Mouse (Mus musculus): ENCODE data around the gene Maml2. TPM values are rescaled to one million over a fixed set of nuclear protein-coding genes. Genes with fewer than 3 reads are reported as not detected.

Gene Maml2
- total RNA-seq, 2 experiments from 2014 or later, result 26.1 to 34.6 TPM

DNA sequence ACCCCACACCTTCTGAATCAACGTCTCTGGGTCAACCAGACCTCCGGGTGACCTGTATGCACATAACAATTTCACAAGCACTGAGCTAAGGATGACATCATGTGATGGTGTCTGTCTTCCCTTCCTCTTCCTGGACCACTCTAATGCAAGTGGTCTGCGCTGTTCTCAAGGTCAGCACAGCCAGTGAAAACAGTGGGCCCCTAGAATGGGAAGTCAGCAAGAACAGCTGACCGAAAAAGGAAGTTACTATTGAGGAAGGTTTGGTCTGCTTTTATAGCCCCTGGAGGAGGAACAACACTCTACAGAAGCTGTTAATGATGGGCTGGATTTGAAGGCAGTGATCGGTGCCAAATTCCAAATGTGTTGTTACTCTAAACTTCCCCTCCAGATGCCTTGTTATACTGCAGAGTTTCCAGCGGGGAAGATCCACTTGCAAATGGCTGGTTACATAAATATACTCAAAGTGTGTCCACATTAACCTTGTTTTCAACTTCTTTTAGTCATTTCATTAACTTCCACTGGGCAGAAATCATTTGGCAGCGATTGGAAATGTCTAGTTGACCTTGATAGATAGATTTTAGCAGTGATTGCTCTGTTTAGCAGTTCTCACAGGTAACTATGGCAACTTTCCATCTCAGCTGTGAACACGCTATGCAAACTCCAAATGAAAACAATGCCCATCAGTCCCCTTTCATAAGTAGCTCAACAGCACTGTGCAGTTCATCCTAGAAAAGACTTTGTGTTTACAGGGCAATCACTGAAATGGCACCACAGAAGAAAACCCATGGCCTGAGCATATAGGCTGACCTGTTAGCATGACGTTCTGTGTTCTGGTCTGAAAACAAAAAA, 289.6 kb downstream of the Maml2 start:
- DNase-seq (ENCODE audit: low spot score in 2 of 2), result peak in 1 of 2 experiments; percentile 56
- TF ChIP-seq CTCF (conservative IDR thresholded peaks at IDR 0.05), result peak; percentile 39
- no peak overlapping the region for H3K4me3 ChIP-seq
- peak overlapping the region; percentile 76 for H3K27ac ChIP-seq

DNA sequence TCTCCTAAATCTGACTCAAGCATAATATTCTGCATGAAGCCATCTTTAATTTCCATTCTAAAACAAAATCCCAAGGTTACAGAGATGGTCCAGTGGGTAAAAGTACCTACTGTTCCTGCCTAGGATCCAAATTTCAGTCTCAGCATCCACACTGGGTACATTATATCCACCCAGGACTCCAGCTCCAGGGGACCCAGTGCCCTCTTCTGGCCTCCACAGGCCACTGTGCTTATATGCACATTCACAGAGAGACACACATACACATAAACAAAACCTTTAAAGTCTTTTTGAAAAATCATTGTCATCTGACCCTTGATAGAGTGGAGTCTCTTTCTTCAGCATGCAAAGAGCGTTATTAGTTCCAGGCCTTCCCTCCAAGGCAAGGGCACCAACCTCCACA, 291.0 kb downstream of the Maml2 start:
- TF ChIP-seq CTCF (conservative IDR thresholded peaks at IDR 0.05), result peak; percentile 39
- Histone ChIP-seq H3K4me3 (no peak overlapping the region), H3K27ac (no peak overlapping the region)
- no peak for DNase-seq (ENCODE audit: low spot score in 2 of 2)

DNA sequence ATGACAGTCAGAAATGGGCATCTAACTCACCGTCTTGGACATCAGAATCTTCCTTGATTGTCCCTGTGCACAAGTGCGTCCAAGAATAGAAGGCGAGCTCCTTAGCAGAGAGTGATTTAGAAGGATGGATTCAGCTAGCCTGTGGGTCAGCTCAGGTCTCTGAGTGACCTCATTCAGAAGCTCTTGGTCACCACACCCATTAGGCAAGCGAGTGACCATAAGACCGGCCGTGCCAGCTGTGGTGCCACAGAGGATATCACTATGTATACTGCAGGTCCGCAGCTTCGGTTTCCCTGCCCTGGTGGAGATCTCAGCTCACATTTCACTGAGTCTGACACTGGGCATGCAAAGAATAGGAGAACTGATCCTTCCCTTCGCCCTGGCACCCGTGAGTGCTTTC, 294.9 kb downstream of the Maml2 start:
- DNase-seq (ENCODE audit: low spot score in 2 of 2), result no peak
- Histone ChIP-seq H3K4me3 (no peak overlapping the region), H3K27ac (peak overlapping the region; percentile 21; the same call in 1 of the 2 replicates)
- TF ChIP-seq CTCF (conservative IDR thresholded peaks at IDR 0.05), result no peak

DNA sequence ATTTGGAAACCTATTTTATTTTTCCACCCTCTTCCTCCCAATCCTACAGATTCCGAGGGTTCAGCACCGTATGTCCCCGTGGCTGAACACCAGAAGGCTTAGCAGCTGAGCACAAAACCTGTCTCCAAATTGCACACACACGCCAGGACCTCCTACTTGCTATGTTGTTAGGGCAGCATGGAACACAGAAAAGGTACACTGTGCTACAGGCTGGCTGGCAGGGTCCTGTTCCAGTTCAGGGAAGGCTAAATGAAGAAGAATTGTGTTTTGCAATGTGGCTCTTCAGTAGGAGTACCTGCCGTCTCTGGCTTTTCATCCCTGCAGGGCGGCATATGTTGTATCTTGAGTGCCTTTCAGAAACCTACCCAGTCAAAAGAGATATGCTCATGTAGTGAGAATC, 300.0 kb downstream of the Maml2 start:
- TF ChIP-seq CTCF (conservative IDR thresholded peaks at IDR 0.05), result no peak
- peak overlapping the region; percentile 93 for H3K27ac ChIP-seq
- peak; percentile 75 to 77 for DNase-seq (ENCODE audit: low spot score in 2 of 2)
- no peak overlapping the region for H3K4me3 ChIP-seq

DNA sequence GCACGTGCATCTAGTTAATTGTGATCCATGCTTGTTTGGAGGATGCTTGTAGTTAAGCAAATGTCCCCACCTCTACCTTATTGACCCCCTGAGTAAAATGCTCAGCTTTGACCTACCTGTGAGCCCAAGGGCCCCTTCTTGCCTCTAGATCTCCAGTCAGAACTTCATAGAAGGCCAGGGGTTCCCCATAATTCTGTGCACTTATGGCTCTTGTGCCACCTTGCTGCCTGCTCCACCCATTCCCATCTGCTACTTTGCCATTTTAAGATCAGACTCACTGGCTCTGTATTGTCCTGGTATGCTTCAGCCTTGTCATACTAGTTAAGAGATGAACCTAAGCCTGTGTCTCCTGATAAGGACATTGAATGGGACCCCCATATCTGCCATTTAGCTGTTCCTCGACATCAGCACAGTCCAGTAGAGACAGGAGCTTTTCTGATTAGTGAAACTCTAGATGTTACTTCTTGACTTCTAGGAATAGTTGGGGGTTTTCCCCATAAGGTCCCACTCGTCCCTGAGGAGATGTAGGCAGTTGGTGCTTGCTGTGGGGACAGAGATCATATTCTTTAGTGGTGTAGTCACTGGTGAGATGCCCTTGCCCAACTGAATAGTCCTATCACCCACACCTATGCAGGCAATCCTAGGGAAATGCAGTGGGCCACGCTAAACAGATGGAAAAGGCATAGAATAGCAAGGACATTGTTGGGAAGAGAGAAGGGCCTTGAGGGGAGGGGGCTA, 301.0 kb downstream of the Maml2 start:
- peak overlapping the region; percentile 93 for H3K27ac ChIP-seq
- no peak for TF ChIP-seq CTCF (conservative IDR thresholded peaks at IDR 0.05)
- no peak overlapping the region for H3K4me3 ChIP-seq
- DNase-seq (ENCODE audit: low spot score in 2 of 2), result no peak

DNA sequence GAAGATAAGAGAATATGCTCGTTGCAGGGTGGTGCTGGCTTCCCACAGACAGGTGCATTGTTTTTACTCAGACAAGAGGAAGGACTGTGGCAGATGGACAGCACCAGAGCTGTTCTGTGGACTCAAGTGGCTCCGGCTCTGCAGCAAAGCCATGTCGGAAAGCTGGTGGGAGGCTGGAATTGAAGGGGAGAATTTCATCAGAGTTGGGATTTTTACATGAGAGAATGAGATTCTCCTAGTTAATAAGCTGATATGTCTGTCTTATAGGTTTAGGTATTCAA, 301.5 kb downstream of the Maml2 start:
- Histone ChIP-seq H3K4me3 (no peak overlapping the region), H3K27ac (peak overlapping the region; percentile 93)
- TF ChIP-seq CTCF (conservative IDR thresholded peaks at IDR 0.05), result no peak
- no peak for DNase-seq (ENCODE audit: low spot score in 2 of 2)

DNA sequence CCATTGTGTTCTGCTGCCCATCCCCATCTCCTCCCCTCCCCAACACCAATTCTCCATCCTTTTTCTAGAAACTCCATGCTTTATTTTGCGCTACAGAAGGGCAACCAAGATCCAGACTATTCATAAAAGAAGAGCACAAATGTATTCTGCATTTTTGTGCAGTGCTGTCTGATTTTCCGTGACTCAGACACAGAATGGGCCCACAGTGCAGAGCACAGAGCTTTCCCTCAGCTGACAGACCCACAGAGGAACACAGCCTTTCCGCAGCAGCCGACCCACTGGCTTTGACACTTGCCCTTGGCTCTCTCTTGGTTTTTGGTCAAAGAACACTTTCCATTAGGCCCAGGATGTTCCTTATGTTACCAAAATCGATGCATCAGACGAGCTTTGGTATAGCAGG, 302.0 kb downstream of the Maml2 start:
- H3K4me3 ChIP-seq, result no peak overlapping the region
- peak overlapping the region; percentile 93 for H3K27ac ChIP-seq
- DNase-seq (ENCODE audit: low spot score in 2 of 2), result no peak
- TF ChIP-seq CTCF (conservative IDR thresholded peaks at IDR 0.05), result no peak

DNA sequence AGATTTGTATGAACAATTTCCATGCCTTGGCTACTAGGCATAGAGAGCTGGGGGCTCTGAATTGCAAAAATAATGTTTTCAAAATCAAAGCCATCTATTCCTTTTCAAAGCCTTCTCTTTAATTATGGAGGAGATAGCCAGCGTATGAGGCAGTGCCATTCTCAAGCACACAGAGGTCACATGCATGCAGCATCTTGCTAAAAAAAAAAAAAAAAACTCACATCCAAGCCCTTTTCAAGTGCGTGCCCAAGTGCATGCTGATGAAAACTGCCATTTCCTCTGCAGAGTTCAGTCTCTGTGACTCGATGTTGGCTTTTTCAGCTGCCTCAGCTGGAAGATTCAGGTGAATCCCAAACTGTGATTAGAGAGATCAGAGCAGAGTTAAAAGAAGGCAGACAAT, 304.0 kb downstream of the Maml2 start:
- DNase-seq (ENCODE audit: low spot score in 2 of 2), result no peak
- Histone ChIP-seq H3K27ac (peak overlapping the region; percentile 93; the same call in 1 of the 2 replicates), H3K4me3 (no peak overlapping the region)
- no peak for TF ChIP-seq CTCF (conservative IDR thresholded peaks at IDR 0.05)

DNA sequence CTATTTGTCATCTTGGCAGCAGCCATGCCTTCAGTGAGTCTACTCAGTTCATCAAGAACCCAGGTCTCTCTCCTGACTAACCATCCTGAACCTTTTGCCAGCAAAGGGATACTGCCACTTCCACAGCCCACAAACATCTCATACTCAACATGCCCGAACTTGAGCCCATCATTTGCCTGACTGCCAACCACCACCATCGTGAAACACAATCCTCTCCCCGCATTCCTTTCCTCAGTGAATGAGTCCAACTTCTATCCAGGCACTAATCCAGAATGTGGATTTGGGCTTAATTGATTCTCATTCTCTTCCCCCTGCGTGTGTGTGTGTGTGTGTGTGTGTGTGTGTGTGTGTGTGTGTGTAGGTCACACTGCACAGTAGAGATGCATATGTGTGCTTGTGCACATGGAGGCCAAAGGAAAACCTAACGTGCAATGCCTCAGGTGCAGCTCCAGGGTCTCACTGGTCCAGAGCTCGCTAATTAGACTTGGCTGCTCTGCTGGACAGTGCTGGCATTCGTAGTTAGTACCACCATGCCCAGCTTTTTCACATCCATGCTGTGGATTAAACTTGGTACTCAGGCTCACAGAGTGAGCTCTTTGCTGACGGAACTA, 305.9 kb downstream of the Maml2 start:
- DNase-seq (ENCODE audit: low spot score in 2 of 2), result no peak
- Histone ChIP-seq H3K27ac (peak overlapping the region; percentile 49), H3K4me3 (no peak overlapping the region)
- no peak for TF ChIP-seq CTCF (conservative IDR thresholded peaks at IDR 0.05)

DNA sequence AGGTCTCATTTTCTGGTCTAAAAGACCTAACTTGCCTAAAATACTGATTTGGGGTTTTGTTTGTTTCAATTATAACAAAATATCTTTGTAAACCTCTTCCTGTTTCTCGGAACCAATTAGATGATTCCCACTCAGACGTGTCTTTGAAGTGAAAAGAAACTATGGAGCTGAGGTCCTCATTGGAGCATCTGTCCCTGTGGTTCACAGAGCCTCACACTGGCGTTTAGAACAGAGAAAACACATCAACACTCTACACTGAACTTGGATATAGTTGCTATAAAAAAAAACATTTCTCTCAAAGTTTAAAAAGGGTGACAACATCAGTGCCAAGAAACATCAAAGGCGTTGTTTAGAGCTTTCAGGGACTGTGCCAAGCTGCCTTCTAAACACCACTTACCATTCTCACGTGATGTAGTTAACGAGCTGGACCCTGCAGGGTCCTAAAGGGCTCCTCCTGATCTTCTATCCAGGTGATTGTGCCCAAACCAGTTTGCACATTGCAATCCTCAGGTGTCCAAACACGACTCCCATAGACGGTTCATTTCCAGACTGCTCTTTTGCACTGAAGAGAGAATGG, 309.9 kb downstream of the Maml2 start:
- Histone ChIP-seq H3K27ac (peak overlapping the region; percentile 51), H3K4me3 (no peak overlapping the region)
- no peak for TF ChIP-seq CTCF (conservative IDR thresholded peaks at IDR 0.05)
- DNase-seq (ENCODE audit: low spot score in 2 of 2), result no peak

DNA sequence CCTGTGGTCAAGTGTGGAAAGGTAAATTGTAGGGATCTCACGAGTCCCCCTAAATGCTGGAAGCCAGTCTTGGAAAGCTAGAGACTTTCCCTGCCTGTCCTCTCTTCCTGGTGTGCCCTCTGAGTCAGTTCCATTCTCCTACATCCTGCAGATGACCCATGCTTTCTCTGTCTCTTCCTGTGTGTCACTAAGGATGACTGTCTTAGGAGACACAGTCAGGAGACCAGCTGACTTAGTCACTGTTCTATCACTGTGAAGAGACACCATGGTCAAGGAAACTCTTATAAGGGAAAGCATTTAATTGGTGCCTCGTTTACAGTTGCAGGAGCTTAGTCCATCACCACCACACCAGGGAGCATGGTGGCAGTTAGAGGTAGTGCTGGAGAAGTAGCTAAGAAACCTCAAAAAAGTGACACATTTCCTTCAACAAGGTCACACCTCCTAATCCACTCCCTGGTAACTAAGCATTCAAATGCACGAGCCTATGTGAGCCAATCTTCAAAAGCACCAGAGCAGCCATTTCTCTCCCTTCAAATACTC, 310.8 kb downstream of the Maml2 start:
- H3K27ac ChIP-seq, result peak overlapping the region; percentile 51
- 0 out of 2 replicates have a peak, but pooled peaks have one; percentile 14 for TF ChIP-seq CTCF (conservative IDR thresholded peaks at IDR 0.05)
- no peak overlapping the region for H3K4me3 ChIP-seq
- DNase-seq (ENCODE audit: low spot score in 2 of 2), result no peak

DNA sequence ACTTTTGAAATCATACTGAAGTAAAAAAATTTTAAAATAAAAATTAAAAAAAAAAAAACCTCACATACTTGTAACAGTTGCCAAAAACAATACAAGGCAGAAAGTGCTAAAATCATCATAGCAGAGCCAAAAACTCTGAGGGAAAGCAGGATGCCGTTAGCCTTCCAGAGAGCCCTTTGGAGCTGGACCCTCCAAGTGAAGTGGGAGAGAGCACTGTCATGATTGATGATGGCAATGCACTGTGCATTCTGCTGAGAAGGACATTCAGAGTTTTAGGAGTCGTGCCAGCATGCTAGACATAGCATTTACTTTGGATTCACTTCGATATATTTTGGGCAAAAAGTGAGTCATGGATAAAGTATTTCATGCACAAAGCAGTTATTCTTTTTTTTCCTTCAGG, 313.8 kb downstream of the Maml2 start:
- TF ChIP-seq CTCF (conservative IDR thresholded peaks at IDR 0.05), result no peak
- Histone ChIP-seq H3K27ac (peak overlapping the region; percentile 18; the same call in 1 of the 2 replicates), H3K4me3 (no peak overlapping the region)
- DNase-seq (ENCODE audit: low spot score in 2 of 2), result no peak

DNA sequence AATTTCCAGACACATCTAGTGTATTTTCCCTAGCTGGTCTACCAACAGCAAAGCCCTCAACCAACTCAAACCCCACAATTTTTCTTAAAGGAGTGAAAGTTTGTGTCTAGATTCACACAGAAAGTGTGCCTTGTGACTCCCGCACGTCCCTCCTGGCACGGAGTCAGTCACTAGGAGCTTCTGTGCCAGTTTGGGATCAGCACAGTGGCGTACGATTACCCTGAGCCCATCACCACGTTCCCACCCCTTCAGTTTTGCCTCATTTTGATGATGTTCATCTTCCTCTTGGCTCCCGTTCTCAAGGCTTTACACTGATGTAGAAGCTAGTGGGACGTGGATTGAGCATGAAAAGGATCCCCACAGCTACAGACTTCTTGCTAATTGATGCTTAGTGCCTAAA, 314.6 kb downstream of the Maml2 start:
- TF ChIP-seq CTCF (conservative IDR thresholded peaks at IDR 0.05), result no peak
- H3K4me3 ChIP-seq, result no peak overlapping the region
- no peak overlapping the region for H3K27ac ChIP-seq
- DNase-seq (ENCODE audit: low spot score in 2 of 2), result no peak
